17 mouse cellular contexts compared by ENCODE assay signal in genomic region chr6:31209411-31210139, GRCm38 (mm10).
DNase-seq lines count a peak whose midpoint lies in the region; ATAC-seq and TF ChIP-seq lines count a peak whose summit lies in the region.
"Had no signal": no experiment of that assay in that cellular context is flagged by ENCODE, and none has a peak within 500 bp of the region (broad histone marks: within the 10 kb centered on the region; RNA-seq: fewer than 3 reads in every experiment).

No protein-coding gene starts in this region.

- peak; percentile 59 for ATAC-seq in megakaryocyte, adult 5-6 weeks (ENCODE audit: poor library complexity, severe bottlenecking)
- ATAC-seq in forebrain, postnatal 0 days = no peak

- H3K4me2 ChIP-seq in forebrain, postnatal 0 days (ENCODE audit: low read depth) = no peak overlapping the region
- H3K4me2 ChIP-seq: heart, embryonic 13.5 days; kidney, embryonic 15.5 days; limb, embryonic 13.5 days; lung, embryonic 15.5 days had no signal

- no peaks in the 10 kb centered on the region for H3K27me3 ChIP-seq in spleen, adult 2 months (ENCODE audit: control insufficient read depth, insufficient read depth, low read length)
- no peaks in the 10 kb centered on the region for H3K27me3 ChIP-seq in forebrain, postnatal 0 days (ENCODE audit: insufficient read depth, low read length)
- H3K27me3 ChIP-seq in midbrain, embryonic 10.5 days (ENCODE audit: low read depth, poor library complexity, severe bottlenecking) = peaks cover 8% of the 10 kb centered on the region
- H3K27me3 ChIP-seq: lung, embryonic 15.5 days had no signal

- peak overlapping the region; percentile 35 for H3K4me3 ChIP-seq in spleen, adult 2 months (ENCODE audit: extremely low read depth, insufficient read depth, insufficient read length)
- peak overlapping the region; percentile 47 for H3K4me3 ChIP-seq in bone marrow, adult 2 months (replicated peaks; ENCODE audit: control insufficient read depth, low read depth, low read length)
- no peak overlapping the region for H3K4me3 ChIP-seq in forebrain, postnatal 0 days (ENCODE audit: low read depth, low read length)
- no peak overlapping the region for H3K4me3 ChIP-seq in midbrain, embryonic 10.5 days
- H3K4me3 ChIP-seq: heart, embryonic 13.5 days; hindbrain, embryonic 10.5 days; kidney, embryonic 15.5 days; limb, embryonic 13.5 days; lung, embryonic 15.5 days had no signal

- no peak for DNase-seq in spleen, adult 2 months (ENCODE audit: low read depth in 1 of 2, low spot score in 2 of 2)
- no peak for DNase-seq in spleen, adult 18-20 months
- no peak for DNase-seq in thymus, postnatal 0 days (ENCODE audit: low spot score)
- no peak for DNase-seq in forebrain, postnatal 0 days
- no peak for DNase-seq in midbrain, embryonic 10.5 days (ENCODE audit: low spot score)
- DNase-seq: adrenal gland, postnatal 10 days; cerebellum, postnatal 36 days; gastrocnemius, postnatal 14 days; midbrain, embryonic 14.5 days; thymus, postnatal 25 days had no signal

- TF ChIP-seq POLR2A in spleen, adult 2 months (IDR thresholded peaks at IDR 0.05; ENCODE audit: low read depth, low read length) = no peak
- TF ChIP-seq POLR2A in bone marrow, adult 2 months (IDR thresholded peaks at IDR 0.05; ENCODE audit: borderline replicate concordance, control insufficient read depth, low read depth, low read length) = no peak

- no peak overlapping the region for H3K9ac ChIP-seq in forebrain, postnatal 0 days
- H3K9ac ChIP-seq: heart, embryonic 13.5 days; kidney, embryonic 15.5 days; limb, embryonic 13.5 days; lung, embryonic 15.5 days had no signal

- 0 out of 2 replicates have a peak, but pooled peaks cover 2% of the 10 kb centered on the region for H3K36me3 ChIP-seq in spleen, adult 2 months (ENCODE audit: control insufficient read depth, insufficient read depth, low read length)
- H3K36me3 ChIP-seq in forebrain, postnatal 0 days (ENCODE audit: insufficient read depth) = no peaks in the 10 kb centered on the region
- no peaks in the 10 kb centered on the region for H3K36me3 ChIP-seq in midbrain, embryonic 10.5 days
- H3K36me3 ChIP-seq: heart, embryonic 13.5 days; hindbrain, embryonic 10.5 days; kidney, embryonic 15.5 days; limb, embryonic 13.5 days; lung, embryonic 15.5 days had no signal

- peaks cover 13% of the 10 kb centered on the region; the same call in 1 of the 2 replicates for H3K4me1 ChIP-seq in spleen, adult 2 months (ENCODE audit: control insufficient read depth, insufficient read depth, insufficient read length)
- peaks cover 3% of the 10 kb centered on the region; the same call in 1 of the 2 replicates for H3K4me1 ChIP-seq in bone marrow, adult 2 months (ENCODE audit: control insufficient read depth, insufficient read depth, low read length)
- H3K4me1 ChIP-seq in forebrain, postnatal 0 days (ENCODE audit: insufficient read depth) = no peaks in the 10 kb centered on the region
- no peaks in the 10 kb centered on the region for H3K4me1 ChIP-seq in midbrain, embryonic 10.5 days
- H3K4me1 ChIP-seq: heart, embryonic 13.5 days; hindbrain, embryonic 10.5 days; kidney, embryonic 15.5 days; limb, embryonic 13.5 days; lung, embryonic 15.5 days had no signal

- TF ChIP-seq CTCF in spleen, adult 2 months (IDR thresholded peaks at IDR 0.05; ENCODE audit: extremely low read depth, insufficient read depth, insufficient read length, insufficient replicate concordance) = no peak
- no peak for TF ChIP-seq CTCF in bone marrow, adult 2 months (IDR thresholded peaks at IDR 0.05; ENCODE audit: control insufficient read depth, insufficient read depth, low read length)
- TF ChIP-seq CTCF in forebrain, postnatal 0 days (IDR thresholded peaks at IDR 0.05; ENCODE audit: low read depth) = no peak

- H3K9me3 ChIP-seq in forebrain, postnatal 0 days (ENCODE audit: low read length) = no peaks in the 10 kb centered on the region
- H3K9me3 ChIP-seq in midbrain, embryonic 10.5 days (replicated peaks) = no peaks in the 10 kb centered on the region
- H3K9me3 ChIP-seq: heart, embryonic 13.5 days; hindbrain, embryonic 10.5 days; kidney, embryonic 15.5 days; limb, embryonic 13.5 days; lung, embryonic 15.5 days had no signal

- 8% methylated on average over 15 of the region's 15 CpGs for WGBS in spleen, adult 2 months
- WGBS in bone marrow, adult 2 months = 6% methylated on average over 15 of the region's 15 CpGs
- 82% methylated on average over 15 of the region's 15 CpGs for WGBS in forebrain, postnatal 0 days
- WGBS in midbrain, embryonic 10.5 days = 92% methylated on average over 15 of the region's 15 CpGs

- H3K27ac ChIP-seq in spleen, adult 2 months (ENCODE audit: insufficient read depth, low read length) = peak overlapping the region; percentile 70
- H3K27ac ChIP-seq in bone marrow, adult 2 months (ENCODE audit: control insufficient read depth, insufficient read depth, low read depth, low read length, poor library complexity) = peak overlapping the region; percentile 1
- H3K27ac ChIP-seq in forebrain, postnatal 0 days (ENCODE audit: low read depth, low read length) = no peak overlapping the region
- no peak overlapping the region for H3K27ac ChIP-seq in midbrain, embryonic 10.5 days (replicated peaks)
- H3K27ac ChIP-seq: heart, embryonic 13.5 days; hindbrain, embryonic 10.5 days; kidney, embryonic 15.5 days; limb, embryonic 13.5 days; lung, embryonic 15.5 days had no signal

Comparison
In these comparisons a context has a peak if more than half of its experiments do, and no peak if none do; other contexts are left out.
1. H3K27ac ChIP-seq: peak in spleen, adult 2 months (single experiment) and bone marrow, adult 2 months (single experiment); none in forebrain, postnatal 0 days (single experiment) and midbrain, embryonic 10.5 days (single experiment).
2. H3K4me3 ChIP-seq: peak in spleen, adult 2 months (single experiment) and bone marrow, adult 2 months (single experiment); none in forebrain, postnatal 0 days (single experiment) and midbrain, embryonic 10.5 days (single experiment).